Mouse (Mus musculus) thymus, postnatal 10 days (tissue): Measurements from ENCODE around the gene Nr2f6.
A peak's percentile ranks its signal among the peaks of the same experiment; 100 is the strongest.

Experiments used
- DNase-seq, 2 experiments: peaks; one replicate each; pipeline ENCODE4 v3.0.0; 2021; ENCODE audit warnings: low spot score in 2 of 2

Nr2f6 gene

DNA sequence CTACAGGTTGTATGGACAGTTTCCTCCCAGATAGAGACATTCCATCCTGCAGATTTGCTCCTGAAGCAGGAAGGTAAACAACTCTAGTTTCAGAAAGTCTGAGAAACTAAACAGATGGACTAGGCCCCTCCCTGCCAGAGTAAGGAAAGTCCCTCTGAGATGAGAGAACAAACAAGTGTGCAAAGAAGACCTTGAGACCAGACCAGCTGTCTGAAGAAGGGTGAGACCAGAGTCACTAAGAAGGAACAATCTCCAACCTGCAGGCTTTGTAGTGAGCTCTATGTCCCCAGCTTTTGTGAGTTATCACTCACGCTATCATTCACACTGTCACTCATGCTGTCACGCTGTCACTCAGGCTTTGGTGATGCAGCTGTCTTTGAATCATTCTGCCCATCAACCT, 9.9 kb upstream of the Nr2f6 start:
- DNase-seq, result no peak

GRCm38 (mm10) chr8:71388267-71388666, 6.5 kb upstream of the Nr2f6 start:
- no peak for DNase-seq

GRCm38 (mm10) chr8:71385212-71385835, 3.6 kb upstream of the Nr2f6 start:
- DNase-seq, result no peak

GRCm38 (mm10) chr8:71383860-71384259, 2.1 kb upstream of the Nr2f6 start:
- DNase-seq, result no peak

DNA sequence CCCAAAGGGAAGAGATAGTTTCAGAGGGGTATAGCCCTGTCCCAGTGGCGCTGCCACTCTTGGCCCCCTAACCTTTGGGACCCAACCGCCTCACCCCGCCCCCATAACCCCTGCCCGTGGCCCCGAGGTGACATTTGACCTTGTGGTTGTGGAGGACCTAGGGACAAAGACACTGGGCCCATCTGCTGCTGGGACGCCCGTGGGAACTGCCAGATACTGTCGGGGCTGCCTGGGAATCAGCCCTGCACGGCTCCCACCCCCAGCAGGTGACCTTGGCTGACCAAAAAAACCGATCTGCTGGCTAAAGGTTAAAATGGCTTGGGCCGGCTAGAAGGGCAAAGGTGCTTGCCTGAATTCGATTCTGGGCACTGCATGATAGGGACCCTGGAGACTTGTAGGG, 1.6 kb upstream of the Nr2f6 start:
- no peak for DNase-seq

GRCm38 (mm10) chr8:71381971-71382961, 506 bp upstream of the Nr2f6 start:
- peak; percentile 51 to 53 for DNase-seq

DNA sequence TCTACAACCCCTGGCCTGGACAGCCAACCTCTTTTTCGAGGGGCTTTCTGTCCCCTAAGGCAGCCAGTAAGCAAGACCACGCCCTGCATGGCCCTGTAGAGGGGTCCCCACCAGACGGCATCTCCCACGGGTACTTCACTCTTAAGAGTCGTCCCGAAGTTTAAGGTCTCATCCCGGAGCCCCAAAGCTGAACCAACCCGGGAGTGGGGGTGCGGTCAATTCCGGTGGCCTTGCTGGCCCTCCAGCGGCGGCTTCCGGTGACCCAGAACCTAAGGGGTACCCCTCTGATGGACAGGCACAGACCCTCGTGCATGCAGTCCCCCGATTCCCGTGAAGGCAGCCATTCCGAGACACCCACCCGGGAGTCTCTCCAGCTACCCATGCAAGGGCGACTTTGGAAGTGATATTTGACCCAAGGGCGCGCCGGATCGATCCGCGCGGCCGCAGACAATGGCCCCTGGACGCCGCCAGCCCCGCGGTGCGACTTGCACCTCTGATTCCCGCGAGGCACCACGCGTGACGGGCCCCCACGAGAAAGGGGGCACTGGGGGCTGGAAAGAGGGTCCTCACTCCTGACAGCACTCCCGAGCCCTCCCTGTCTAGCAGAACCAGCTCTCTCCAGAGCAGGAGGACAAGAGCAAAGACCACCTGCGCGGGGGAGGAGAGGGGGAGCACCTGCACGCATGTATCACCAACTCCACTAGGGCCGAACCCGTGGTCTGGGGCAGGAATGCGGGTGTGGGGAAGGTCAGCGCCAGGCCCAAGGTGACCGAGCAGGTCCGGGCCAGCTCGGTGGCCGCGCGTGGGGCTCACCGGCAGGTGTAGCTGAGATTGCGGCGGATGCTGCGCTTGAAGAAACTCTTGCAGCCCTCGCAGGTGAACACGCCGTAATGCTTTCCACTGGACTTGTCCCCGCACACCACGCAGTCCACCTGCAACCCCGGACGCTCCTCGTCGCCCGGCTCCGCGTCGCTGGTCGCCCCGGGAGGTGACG, 1.3 kb downstream of the Nr2f6 start:
- DNase-seq, result no peak

- no peak for DNase-seq
Observed at GRCm38 (mm10) chr8:71379512-71380075, 2.2 kb downstream of the Nr2f6 start.

DNA sequence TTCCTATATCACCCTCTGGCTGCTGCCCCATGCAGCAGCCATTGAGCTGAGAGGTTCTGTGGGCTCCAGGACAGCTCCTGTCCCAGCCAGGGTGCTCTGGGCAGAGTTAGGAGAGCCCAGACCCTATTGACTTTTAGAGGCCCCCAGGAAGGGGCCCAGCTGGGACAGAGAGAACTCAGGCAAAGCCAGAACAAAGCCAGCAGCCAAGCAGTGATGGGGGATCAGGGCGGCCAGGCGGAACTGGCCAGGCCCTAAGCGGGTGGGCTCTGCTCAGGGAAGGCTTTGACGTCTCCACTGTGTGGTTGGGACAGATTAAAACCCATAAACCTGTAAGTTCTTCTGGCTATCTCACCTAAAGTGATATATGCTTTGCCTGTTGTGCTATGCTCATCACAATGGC, 2.8 kb downstream of the Nr2f6 start:
- no peak for DNase-seq

GRCm38 (mm10) chr8:71376423-71377030, 5.2 kb downstream of the Nr2f6 start:
- DNase-seq, result no peak

GRCm38 (mm10) chr8:71375581-71376422, 6.0 kb downstream of the Nr2f6 start:
- DNase-seq, result peak in 1 of 2 experiments; percentile 53

GRCm38 (mm10) chr8:71374616-71375206, 7.0 kb downstream of the Nr2f6 start:
- no peak for DNase-seq

GRCm38 (mm10) chr8:71373000-71373399, 8.8 kb downstream of the Nr2f6 start:
- DNase-seq, result no peak

DNA sequence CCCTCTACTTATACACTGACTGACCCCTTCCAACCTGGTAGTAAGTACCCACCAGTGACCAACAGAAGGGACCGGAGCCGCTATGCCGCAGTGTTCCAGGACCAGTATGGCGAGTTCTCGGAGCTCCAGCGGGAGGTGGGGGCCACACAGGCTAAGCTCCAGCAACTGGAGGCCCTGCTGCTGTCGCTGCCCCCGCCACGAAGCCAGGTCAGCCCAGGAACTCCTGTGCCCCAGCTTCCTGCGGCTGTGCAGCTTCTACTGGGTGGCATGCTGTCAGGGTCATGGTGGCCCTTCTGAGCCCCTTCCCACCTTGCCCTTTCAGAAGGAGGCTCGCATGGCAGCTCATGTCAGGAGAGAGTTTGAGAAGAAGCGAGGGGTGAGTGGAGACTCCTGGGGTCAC, 9.3 kb downstream of the Nr2f6 start:
- peak in 1 of 2 experiments; percentile 37 for DNase-seq

GRCm38 (mm10) chr8:71371236-71371848, 10.4 kb downstream of the Nr2f6 start, which contains the start of gene Ocel1:
Gene Ocel1 (plus strand): TSS chr8:71371298.
- DNase-seq, result peak; percentile 96 to 97

DNA sequence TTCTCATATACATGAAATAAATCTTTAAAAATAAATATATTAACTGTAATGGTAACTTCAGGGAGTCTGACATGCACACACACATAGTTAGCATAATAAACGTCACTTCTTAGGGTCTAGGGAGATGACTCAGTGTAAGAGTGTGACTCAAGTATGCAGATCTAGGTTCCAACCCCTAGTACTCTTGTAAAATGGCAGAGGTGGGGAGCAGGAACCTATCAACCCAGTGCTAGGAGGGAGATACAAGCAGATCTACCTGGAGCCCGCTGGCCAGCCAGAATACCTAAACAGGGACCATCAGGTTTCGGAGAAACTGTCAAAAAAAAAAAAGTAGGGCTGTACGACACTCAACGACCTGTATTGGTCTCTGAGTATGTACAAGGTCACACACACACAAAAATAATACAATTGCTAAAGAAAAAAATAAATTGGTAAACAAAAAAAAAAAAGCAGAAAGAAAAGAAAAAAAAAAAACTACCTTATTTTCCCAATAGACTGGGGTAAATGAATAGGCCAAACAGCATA, 11.0 kb downstream of the Nr2f6 start:
- DNase-seq, result no peak

GRCm38 (mm10) chr8:71369040-71369718, 12.6 kb downstream of the Nr2f6 start:
- DNase-seq, result no peak

DNA sequence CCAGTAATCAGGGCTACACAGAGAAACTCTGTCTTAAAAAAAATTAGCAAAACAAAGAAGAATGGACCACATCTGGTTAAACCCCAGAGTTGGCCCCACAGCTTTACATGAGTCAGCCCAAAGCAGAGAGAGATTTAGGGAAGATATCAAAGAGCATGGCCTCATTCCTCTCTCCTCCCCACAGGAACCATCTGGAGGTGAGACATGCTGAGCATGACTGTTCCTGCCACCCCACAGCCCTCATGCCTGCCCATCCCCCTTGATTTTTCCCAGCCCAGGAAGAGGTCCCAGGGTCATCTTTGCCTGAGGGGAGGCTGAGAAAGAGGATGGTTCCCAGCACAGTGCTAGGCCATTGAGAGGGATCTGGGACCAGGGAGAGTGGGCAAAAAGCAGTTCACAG, 13.4 kb downstream of the Nr2f6 start:
- no peak for DNase-seq
